Mouse (Mus musculus) ES-Bruce4 (cell line): Measurements from ENCODE around the gene Nid2.

Source experiments
- CTCF ChIP-seq: IDR thresholded peaks from one replicate; pipeline ENCODE4 v1.8.1; 2011; ENCODE audit warnings: low read depth, low read length
- EP300 ChIP-seq: IDR thresholded peaks from 2 replicates; pipeline ENCODE4 v1.6.1; 2011; ENCODE audit warnings: low read depth, low read length; ENCODE audit not compliant: insufficient read depth
- POLR2A ChIP-seq: IDR thresholded peaks from one replicate; pipeline ENCODE4 v1.8.1; 2011; ENCODE audit warnings: low read length; ENCODE audit not compliant: insufficient read depth

- TF ChIP-seq EP300 (no peak), CTCF (peak; percentile 24), POLR2A (no peak)
These were observed 25.1 kb downstream of the Nid2 start for GRCm38 (mm10) chr14:19776179-19776578.
